Mouse (Mus musculus) layer of hippocampus, adult 18-20 months (tissue): ENCODE data around the gene Scgb3a1. TPM values are rescaled to one million over a fixed set of nuclear protein-coding genes. Genes with fewer than 3 reads are reported as not detected.

Experiments
- DNase-seq, 2 experiments: peaks; one replicate each; pipeline ENCODE4 v3.0.0; 2022; ENCODE audit warnings: low spot score in 2 of 2
- total RNA-seq, 2 experiments: library from RNA; stranded (reverse); gene quantifications; 2 replicates each; pipeline ENCODE4 v1.2.3; 2021

Gene Scgb3a1
- total RNA-seq, 2 experiments from 2014 or later = not detected

DNA sequence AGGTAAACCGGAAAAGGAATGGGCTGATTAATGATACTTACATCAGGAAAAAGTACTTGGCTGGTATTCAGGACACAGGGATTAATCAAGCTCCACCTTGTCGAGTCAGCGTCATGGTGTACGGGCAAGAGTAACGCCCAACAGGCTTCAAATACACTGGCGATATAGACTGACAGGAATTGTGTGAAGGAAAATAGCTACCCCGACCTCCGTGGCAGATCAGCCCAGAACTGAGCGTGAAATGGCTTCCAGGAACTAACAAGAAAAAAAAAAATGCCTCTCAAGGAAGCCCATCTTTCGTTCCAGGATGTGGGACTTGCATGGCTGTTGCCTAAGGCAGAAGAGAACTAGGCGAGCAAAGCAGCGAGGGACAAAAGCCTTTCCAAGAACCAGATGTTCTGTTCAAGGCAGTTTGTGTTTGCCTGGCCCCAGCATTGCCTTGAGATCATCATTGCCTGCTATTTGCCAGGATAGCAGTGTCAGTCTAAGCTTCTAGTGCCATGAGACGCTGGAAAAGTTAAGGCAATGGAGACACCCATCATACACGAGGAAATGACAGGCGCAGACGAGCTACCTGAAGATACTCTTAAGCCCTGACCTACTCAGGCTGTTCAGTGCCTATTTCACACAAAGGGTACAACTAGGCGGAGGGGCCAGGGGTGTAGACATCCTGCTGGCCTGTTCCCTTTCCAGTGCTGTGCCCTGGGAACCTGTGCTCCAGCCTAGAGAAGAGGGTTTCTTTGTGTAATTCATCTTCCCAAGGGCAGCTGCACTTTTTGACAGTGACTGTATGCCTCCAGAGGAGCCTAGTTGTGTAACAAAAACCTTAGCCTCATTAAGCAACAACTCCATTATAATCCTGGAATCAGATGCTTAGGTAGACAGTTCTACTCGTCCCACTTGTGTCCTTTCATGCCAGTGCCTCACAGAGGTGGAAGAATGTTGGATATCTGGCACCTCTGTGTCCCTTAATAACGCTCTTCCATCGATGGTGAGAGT is 50.2 kb downstream of the Scgb3a1 start:
- no peak for DNase-seq

Other genes starting within 250 kb of the Scgb3a1 start
- not detected for gene Olfr1389, start 240.5 kb upstream of the Scgb3a1 start, total RNA-seq
- under 1 TPM; 0.43 to 0.47 TPM for gene Olfr1388, start 227.0 kb upstream of the Scgb3a1 start, total RNA-seq
- gene Olfr1387, start 208.3 kb upstream of the Scgb3a1 start, total RNA-seq = not detected
- not detected for gene Olfr1386, start 198.6 kb upstream of the Scgb3a1 start, total RNA-seq
- gene Olfr1385, start 174.5 kb upstream of the Scgb3a1 start, total RNA-seq = not detected
- not detected for gene Olfr1384, start 156.9 kb upstream of the Scgb3a1 start, total RNA-seq
- under 1 TPM in 1 of 2 experiments, not detected in 1; 0.35 TPM for gene Olfr1383, start 144.0 kb upstream of the Scgb3a1 start, total RNA-seq
- not detected for gene Olfr1382, start 135.4 kb upstream of the Scgb3a1 start, total RNA-seq
- gene Olfr1381, start 120.2 kb upstream of the Scgb3a1 start, total RNA-seq = not detected
- gene Olfr1380, start 106.7 kb upstream of the Scgb3a1 start, total RNA-seq = not detected
- 1 to 10 TPM; 2.1 to 2.3 TPM for gene Flt4, start 54.3 kb upstream of the Scgb3a1 start, total RNA-seq
- gene Cnot6, start 49.1 kb downstream of the Scgb3a1 start, total RNA-seq = 10 to 100 TPM; 48.3 to 48.8 TPM
- gene Gfpt2, start 130.6 kb downstream of the Scgb3a1 start, total RNA-seq = 1 to 10 TPM; 4.2 to 4.6 TPM
- 100 to 1,000 TPM; 151 to 155 TPM for gene Mapk9, start 183.1 kb downstream of the Scgb3a1 start, total RNA-seq
- gene Rasgef1c, start 238.2 kb downstream of the Scgb3a1 start, total RNA-seq = 1 to 10 TPM; 1.8 to 2.1 TPM